27 mouse cellular contexts compared by ENCODE assay signal in the genomic region with DNA sequence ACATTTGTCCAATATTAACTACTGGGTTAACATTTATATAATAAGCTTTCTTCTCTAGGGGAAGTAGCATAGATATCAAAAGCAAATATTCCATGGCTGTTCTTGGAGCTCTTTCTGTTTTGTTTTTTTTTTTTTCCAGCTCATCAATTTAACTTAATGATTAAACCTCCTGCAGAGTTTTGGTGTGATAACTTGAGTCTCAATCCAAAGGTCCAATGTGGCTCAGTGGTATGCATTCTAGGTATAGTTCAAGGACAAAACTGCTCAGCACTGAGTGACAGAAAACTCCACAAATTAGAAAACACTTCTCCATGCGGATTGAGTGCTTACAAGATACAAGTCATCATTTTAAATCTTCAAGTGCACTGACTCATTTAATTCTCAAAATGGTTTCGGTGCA. TPM values are rescaled to one million over a fixed set of nuclear protein-coding genes. Genes with fewer than 3 reads are reported as not detected.
DNase-seq lines count a peak whose midpoint lies in the region; ATAC-seq and TF ChIP-seq lines count a peak whose summit lies in the region.
"Had no signal": no experiment of that assay in that cellular context is flagged by ENCODE, and none has a peak within 500 bp of the region (broad histone marks: within the 10 kb centered on the region; RNA-seq: fewer than 3 reads in every experiment).

No protein-coding gene starts in this region.

- peak; percentile 65; the same call in 1 of the 2 replicates for ATAC-seq in intestine, embryonic 16.5 days
- no peak for ATAC-seq in intestine, embryonic 15.5 days
- no peak for ATAC-seq in kidney, embryonic 14.5 days (ENCODE audit: low FRiP score, low TSS enrichment)
- peak; percentile 60; the same call in 1 of the 2 replicates for ATAC-seq in intestine, postnatal 0 days
- ATAC-seq: activated CD4-positive, CD25-positive, alpha-beta regulatory T cell, adult 4 months; CD4-positive, CD25-positive, alpha-beta regulatory T cell, adult 4 months; forebrain, embryonic 13.5 days; forebrain, embryonic 15.5 days; Patski had no signal

- H3K4me2 ChIP-seq in intestine, embryonic 16.5 days (ENCODE audit: low read depth, low read length) = no peak overlapping the region
- H3K4me2 ChIP-seq in intestine, embryonic 15.5 days (replicated peaks) = no peak overlapping the region
- H3K4me2 ChIP-seq in kidney, embryonic 14.5 days (replicated peaks; ENCODE audit: low read depth, low read length) = no peak overlapping the region
- H3K4me2 ChIP-seq in intestine, postnatal 0 days (replicated peaks; ENCODE audit: low read depth) = no peak overlapping the region
- H3K4me2 ChIP-seq: embryonic facial prominence, embryonic 12.5 days; forebrain, embryonic 13.5 days; forebrain, embryonic 15.5 days had no signal

- no peaks in the 10 kb centered on the region for H3K27me3 ChIP-seq in intestine, embryonic 16.5 days (replicated peaks; ENCODE audit: control insufficient read depth, insufficient read depth, low read length)
- no peaks in the 10 kb centered on the region for H3K27me3 ChIP-seq in intestine, embryonic 15.5 days (replicated peaks)
- no peaks in the 10 kb centered on the region for H3K27me3 ChIP-seq in kidney, embryonic 14.5 days (ENCODE audit: control insufficient read depth, insufficient read depth, low read length)
- no peaks in the 10 kb centered on the region for H3K27me3 ChIP-seq in intestine, postnatal 0 days (replicated peaks; ENCODE audit: control insufficient read depth, insufficient read depth, low read length)
- H3K27me3 ChIP-seq: CH12.LX; embryonic facial prominence, embryonic 12.5 days; forebrain, embryonic 13.5 days; forebrain, embryonic 15.5 days had no signal

- no peak for TF ChIP-seq CTCF in intestine, postnatal 0 days (IDR thresholded peaks at IDR 0.05; ENCODE audit: low read depth)

- no peaks in the 10 kb centered on the region for H3K4me1 ChIP-seq in intestine, embryonic 16.5 days (ENCODE audit: control insufficient read depth, insufficient read depth, low read length)
- H3K4me1 ChIP-seq in intestine, embryonic 15.5 days (replicated peaks) = no peaks in the 10 kb centered on the region
- H3K4me1 ChIP-seq in kidney, embryonic 14.5 days (ENCODE audit: control insufficient read depth, insufficient read depth, low read length) = no peaks in the 10 kb centered on the region
- no peaks in the 10 kb centered on the region; the same call in 1 of the 2 replicates for H3K4me1 ChIP-seq in intestine, postnatal 0 days (replicated peaks; ENCODE audit: control insufficient read depth, insufficient read depth, low read length)
- H3K4me1 ChIP-seq: embryonic facial prominence, embryonic 10.5 days; embryonic facial prominence, embryonic 12.5 days; forebrain, embryonic 13.5 days; forebrain, embryonic 15.5 days had no signal

- DNase-seq in kidney, adult 9 months = peak; percentile 14
- DNase-seq in heart, postnatal 14 days = no peak
- DNase-seq: adrenal gland, adult 8-10 months; adrenal gland, postnatal 14 days; adrenal gland, postnatal 36 days; B cell, adult 2 months; cerebellum, adult 11-12 months; cerebellum, adult 2 months; cerebellum, adult 9-10 months; cerebellum, postnatal 10 days; cerebellum, postnatal 25 days had no signal

- H3K9ac ChIP-seq in intestine, embryonic 16.5 days (ENCODE audit: low read depth, low read length) = no peak overlapping the region
- H3K9ac ChIP-seq in intestine, embryonic 15.5 days = no peak overlapping the region
- no peak overlapping the region for H3K9ac ChIP-seq in kidney, embryonic 14.5 days (ENCODE audit: low read depth, low read length)
- no peak overlapping the region for H3K9ac ChIP-seq in intestine, postnatal 0 days (ENCODE audit: low read depth, low read length)
- H3K9ac ChIP-seq: embryonic facial prominence, embryonic 12.5 days; forebrain, embryonic 13.5 days; forebrain, embryonic 15.5 days had no signal

- 80% methylated on average over 2 of the region's 2 CpGs for WGBS in intestine, embryonic 16.5 days
- WGBS in intestine, embryonic 15.5 days = 86% methylated on average over 2 of the region's 2 CpGs
- 88% methylated on average over 2 of the region's 2 CpGs for WGBS in kidney, embryonic 14.5 days
- 66% methylated on average over 2 of the region's 2 CpGs for WGBS in intestine, postnatal 0 days

- H3K9me3 ChIP-seq in intestine, embryonic 16.5 days (ENCODE audit: control insufficient read depth, low read length) = no peaks in the 10 kb centered on the region
- H3K9me3 ChIP-seq in intestine, embryonic 15.5 days = no peaks in the 10 kb centered on the region
- H3K9me3 ChIP-seq in kidney, embryonic 14.5 days (ENCODE audit: control insufficient read depth, low read length) = no peaks in the 10 kb centered on the region
- no peaks in the 10 kb centered on the region for H3K9me3 ChIP-seq in intestine, postnatal 0 days (ENCODE audit: control insufficient read depth)
- H3K9me3 ChIP-seq: embryonic facial prominence, embryonic 10.5 days; embryonic facial prominence, embryonic 12.5 days; forebrain, embryonic 13.5 days; forebrain, embryonic 15.5 days had no signal

- intact Hi-C loops in heart, postnatal 14 days (cut with DNase I) = no loop called here

- H3K36me3 ChIP-seq in intestine, embryonic 16.5 days (ENCODE audit: control insufficient read depth, insufficient read depth, low read length) = no peaks in the 10 kb centered on the region
- no peaks in the 10 kb centered on the region for H3K36me3 ChIP-seq in intestine, embryonic 15.5 days
- H3K36me3 ChIP-seq in kidney, embryonic 14.5 days (ENCODE audit: control insufficient read depth, insufficient read depth, low read length) = no peaks in the 10 kb centered on the region
- no peaks in the 10 kb centered on the region for H3K36me3 ChIP-seq in intestine, postnatal 0 days (ENCODE audit: control insufficient read depth, insufficient read depth)
- H3K36me3 ChIP-seq: embryonic facial prominence, embryonic 10.5 days; embryonic facial prominence, embryonic 12.5 days; forebrain, embryonic 15.5 days; G1E had no signal

- no peak overlapping the region for H3K4me3 ChIP-seq in intestine, embryonic 16.5 days (ENCODE audit: low read length)
- H3K4me3 ChIP-seq in intestine, embryonic 15.5 days (replicated peaks) = no peak overlapping the region
- H3K4me3 ChIP-seq in kidney, embryonic 14.5 days (ENCODE audit: low read length) = no peak overlapping the region
- no peak overlapping the region for H3K4me3 ChIP-seq in intestine, postnatal 0 days (ENCODE audit: low read depth, low read length)
- H3K4me3 ChIP-seq: embryonic facial prominence, embryonic 10.5 days; embryonic facial prominence, embryonic 12.5 days; forebrain, embryonic 13.5 days; forebrain, embryonic 15.5 days had no signal

- H3K27ac ChIP-seq in intestine, embryonic 16.5 days (ENCODE audit: low read length) = no peak overlapping the region
- H3K27ac ChIP-seq in intestine, embryonic 15.5 days = no peak overlapping the region
- no peak overlapping the region for H3K27ac ChIP-seq in kidney, embryonic 14.5 days (ENCODE audit: low read depth, low read length)
- no peak overlapping the region for H3K27ac ChIP-seq in intestine, postnatal 0 days (ENCODE audit: low read depth, low read length)
- H3K27ac ChIP-seq: embryonic facial prominence, embryonic 10.5 days; embryonic facial prominence, embryonic 12.5 days; forebrain, embryonic 13.5 days; forebrain, embryonic 15.5 days had no signal

RNA-seq across cellular contexts. Expression of a gene that starts 9.7 kb away (rescaled TPM):
- polyA plus RNA-seq in intestine, embryonic 16.5 days (2015; fragmentation: Nextera tagmentation; extraction: Ambion mirVana) = 9.2 and 13.0 TPM in 2 replicates
- 4.6 and 5.4 TPM in 2 replicates for polyA plus RNA-seq in intestine, embryonic 15.5 days (2015; fragmentation: Nextera tagmentation; extraction: Ambion mirVana)
- not detected in 2 replicates for polyA plus RNA-seq in kidney, embryonic 14.5 days (2014; fragmentation: Nextera tagmentation; extraction: Ambion mirVana)
- 18.4 and 21.0 TPM in 2 replicates for polyA plus RNA-seq in intestine, postnatal 0 days (2015; fragmentation: Nextera tagmentation; extraction: Ambion mirVana)
- under 1 TPM in 1 of 2 experiments, not detected in 1; 0.10 TPM for total RNA-seq in heart, postnatal 14 days (2021)
- total RNA-seq: adrenal gland, postnatal 14 days had no signal
- polyA plus RNA-seq: activated CD4-positive, CD25-positive, alpha-beta regulatory T cell, adult 4 months; CD4-positive, CD25-positive, alpha-beta regulatory T cell, adult 4 months; cerebellum, adult 2 months; cortical plate, adult 2 months; embryonic facial prominence, embryonic 10.5 days; embryonic facial prominence, embryonic 12.5 days; embryonic facial prominence, embryonic 14.5 days; forebrain, embryonic 11.5 days; forebrain, embryonic 13.5 days; forebrain, embryonic 15.5 days; Patski had no signal

Comparison
In these comparisons a context has a peak if more than half of its experiments do, and no peak if none do; other contexts are left out.
1. ATAC-seq: peak in intestine, embryonic 16.5 days (single experiment) and intestine, postnatal 0 days (single experiment); none in intestine, embryonic 15.5 days (single experiment) and kidney, embryonic 14.5 days (single experiment).